Mouse (Mus musculus): ENCODE data around the gene Sp1. TPM values are rescaled to one million over a fixed set of nuclear protein-coding genes. Genes with fewer than 3 reads are reported as not detected.

The Sp1 gene
- total and polyA plus RNA-seq, 3 experiments: 23.5 to 31.8 (median 27.1) TPM

GRCm38 (mm10) chr15:102366733-102367344 lies 39.1 kb upstream of the Sp1 start, which contains the start of gene Sp7:
Sp7 (minus strand) TSS chr15:102367182.
- Histone ChIP-seq H3K9me3 (replicated peaks; ENCODE audit: low read length) (no peaks in the 10 kb centered on the region), H3K27me3 (replicated peaks) (peaks cover 72% of the 10 kb centered on the region), H3K27ac (ENCODE audit: insufficient read depth, low read depth) (no peak within 1 kb of the TSS), H3K4me3 (replicated peaks in 1 of 3; ENCODE audit: low read depth in 2 of 3, low read length in 2 of 3, poor library complexity in 1 of 3) (no peak within 1 kb of the TSS), H3K79me2 (replicated peaks; ENCODE audit: control insufficient read depth, extremely low read depth, insufficient read depth, poor library complexity, severe bottlenecking) (no peaks in the 10 kb centered on the region), H3K36me3 (replicated peaks in 1 of 2; ENCODE audit: control insufficient read depth in 1 of 2, insufficient read depth in 1 of 2, low read length in 1 of 2) (no peaks in the 10 kb centered on the region), H3K9ac (ENCODE audit: insufficient read depth, low read depth) (no peak within 1 kb of the TSS), H3K4me2 (ENCODE audit: insufficient read depth, low read depth, poor library complexity, severe bottlenecking) (no peak within 1 kb of the TSS), H3K4me1 (ENCODE audit: control insufficient read depth in 1 of 2, insufficient read depth in 2 of 2) (peaks cover 6 to 11% of the 10 kb centered on the region in 2 experiments)
- dilution Hi-C loops (cut with MboI; ENCODE audit: extremely low pct_ligation_motif_present, extremely low pct_unique_long_range_greater_than_20kb, low sequenced_read_pairs): no loop called here
- in situ Hi-C loops (cut with MboI; ENCODE audit: low pct_ligation_motif_present, low pct_unique_long_range_greater_than_20kb, low sequenced_read_pairs): no loop called here
- DNase-seq (ENCODE audit: extremely low read depth): no peak
- TF ChIP-seq BHLHE40 (IDR thresholded peaks at IDR 0.05; ENCODE audit: low read depth, low read length): no peak
- no peak for TF ChIP-seq TCF12 (IDR thresholded peaks at IDR 0.05; ENCODE audit: low read depth, low read length)
- no peak for TF ChIP-seq MAX (IDR thresholded peaks at IDR 0.05; ENCODE audit: low read length)
- no peak for TF ChIP-seq ZC3H11A (IDR thresholded peaks at IDR 0.05; ENCODE audit: low read depth, low read length)
- TF ChIP-seq CHD1 (IDR thresholded peaks at IDR 0.05; ENCODE audit: low read depth, low read length): no peak
- TF ChIP-seq ZNF384 (IDR thresholded peaks at IDR 0.05; ENCODE audit: low read depth, low read length): no peak
- TF ChIP-seq ELF1 (IDR thresholded peaks at IDR 0.05; ENCODE audit: low read depth, low read length): no peak
- TF ChIP-seq NRF1 (IDR thresholded peaks at IDR 0.05; ENCODE audit: low read depth, low read length): no peak
- no peak for TF ChIP-seq MXI1 (IDR thresholded peaks at IDR 0.05; ENCODE audit: low read depth, low read length)
- no peak for TF ChIP-seq CHD2 (IDR thresholded peaks at IDR 0.05; ENCODE audit: low read length)
- no peak for TF ChIP-seq IRF4 (IDR thresholded peaks at IDR 0.05; ENCODE audit: low read depth, low read length)
- TF ChIP-seq PAX5 (IDR thresholded peaks at IDR 0.05; ENCODE audit: low read length): no peak
- TF ChIP-seq KAT2A (IDR thresholded peaks at IDR 0.05; ENCODE audit: insufficient replicate concordance, low read length): no peak

- H3K4me2 ChIP-seq (ENCODE audit: insufficient read depth, low read depth, poor library complexity, severe bottlenecking): peak overlapping the region; percentile 47
- no peak overlapping the region for H3K4me3 ChIP-seq (replicated peaks in 1 of 3; ENCODE audit: low read depth in 2 of 3, low read length in 2 of 3, poor library complexity in 1 of 3)
- H3K36me3 ChIP-seq (replicated peaks in 1 of 2; ENCODE audit: control insufficient read depth in 1 of 2, insufficient read depth in 1 of 2, low read length in 1 of 2): no peaks in the 10 kb centered on the region
- peaks cover 64% of the 10 kb centered on the region for H3K27me3 ChIP-seq (replicated peaks)
- H3K9me3 ChIP-seq (replicated peaks; ENCODE audit: low read length): no peaks in the 10 kb centered on the region
- peaks cover 5 to 6% of the 10 kb centered on the region in 2 experiments; a peak in 3 of 4 replicates for H3K4me1 ChIP-seq (ENCODE audit: control insufficient read depth in 1 of 2, insufficient read depth in 2 of 2)
- H3K9ac ChIP-seq (ENCODE audit: insufficient read depth, low read depth): no peak overlapping the region
- H3K79me2 ChIP-seq (replicated peaks; ENCODE audit: control insufficient read depth, extremely low read depth, insufficient read depth, poor library complexity, severe bottlenecking): no peaks in the 10 kb centered on the region
- dilution Hi-C loops (cut with MboI; ENCODE audit: extremely low pct_ligation_motif_present, extremely low pct_unique_long_range_greater_than_20kb, low sequenced_read_pairs): no loop called here
- H3K27ac ChIP-seq (ENCODE audit: insufficient read depth, low read depth): no peak overlapping the region
- in situ Hi-C loops (cut with MboI; ENCODE audit: low pct_ligation_motif_present, low pct_unique_long_range_greater_than_20kb, low sequenced_read_pairs): no loop called here
- TF ChIP-seq NELFE (IDR thresholded peaks at IDR 0.05; ENCODE audit: low read depth, low read length) (no peak), SMC3 (IDR thresholded peaks at IDR 0.05; ENCODE audit: low read depth, low read length) (no peak), KAT2A (IDR thresholded peaks at IDR 0.05; ENCODE audit: insufficient replicate concordance, low read length) (no peak), POLR2A (IDR thresholded peaks at IDR 0.05; ENCODE audit: low read depth, low read length) (no peak), CTCF (conservative IDR thresholded peaks at IDR 0.05 in 1 of 2, IDR thresholded peaks at IDR 0.05 in 1 of 2; ENCODE audit: low read depth in 2 of 2, low read length in 2 of 2) (no peak), POLR2AphosphoS2 (IDR thresholded peaks at IDR 0.05; ENCODE audit: low read depth, low read length) (no peak), NRF1 (IDR thresholded peaks at IDR 0.05; ENCODE audit: low read depth, low read length) (no peak), ZNF384 (IDR thresholded peaks at IDR 0.05; ENCODE audit: low read depth, low read length) (no peak), ZC3H11A (IDR thresholded peaks at IDR 0.05; ENCODE audit: low read depth, low read length) (no peak), ZKSCAN1 (IDR thresholded peaks at IDR 0.05; ENCODE audit: borderline replicate concordance, low read depth, low read length) (no peak), CHD2 (IDR thresholded peaks at IDR 0.05; ENCODE audit: low read length) (no peak), TCF12 (IDR thresholded peaks at IDR 0.05; ENCODE audit: low read depth, low read length) (no peak), E2F4 (IDR thresholded peaks at IDR 0.05; ENCODE audit: insufficient replicate concordance, low read depth, low read length) (no peak), MAFK (IDR thresholded peaks at IDR 0.05; ENCODE audit: insufficient replicate concordance, low read length) (no peak), MAZ (IDR thresholded peaks at IDR 0.05; ENCODE audit: low read depth, low read length) (no peak), MYC (IDR thresholded peaks at IDR 0.05; ENCODE audit: low read depth, low read length) (no peak)
- no peak for DNase-seq (ENCODE audit: extremely low read depth)
These were observed 36.0 kb upstream of the Sp1 start for GRCm38 (mm10) chr15:102369972-102370371.
